Mouse (Mus musculus) liver, adult 2 months (tissue): ENCODE measurements at regions not wholly inside any gene's neighbourhood (a gene's known extent, or its start where the extent isn't known, plus 50 kb on each side); places are given as distances from the start of the nearest gene placed in this dataset.

Source experiments
- CTCF ChIP-seq: fragments of 200-500 bp; IDR thresholded peaks from 2 replicates; pipeline ENCODE4 v1.5.1; 2011; ENCODE audit warnings: low read depth, low read length, control low read depth
- POLR2A ChIP-seq: fragments of 200-500 bp; IDR thresholded peaks from 2 replicates; pipeline ENCODE4 v1.6.1; 2011; ENCODE audit warnings: low read length, control low read depth; ENCODE audit not compliant: insufficient read depth; ENCODE audit errors: extremely low read depth

GRCm38 (mm10) chr13:107831997-107832396, 212.2 kb upstream of the Smim15 start:
- TF ChIP-seq CTCF (no peak), POLR2A (no peak)
